Mouse (Mus musculus): ENCODE results near the gene Olfr59. TPM values are rescaled to one million over a fixed set of nuclear protein-coding genes. Genes with fewer than 3 reads are reported as not detected.

Gene Olfr59
- polyA plus RNA-seq (2015; fragmentation: Illumina TruSeq; extraction: RNeasy Lipid Tissue Mini Kit (QIAGEN cat#74804); ENCODE audit: insufficient read depth, low replicate concordance), result not detected

DNA sequence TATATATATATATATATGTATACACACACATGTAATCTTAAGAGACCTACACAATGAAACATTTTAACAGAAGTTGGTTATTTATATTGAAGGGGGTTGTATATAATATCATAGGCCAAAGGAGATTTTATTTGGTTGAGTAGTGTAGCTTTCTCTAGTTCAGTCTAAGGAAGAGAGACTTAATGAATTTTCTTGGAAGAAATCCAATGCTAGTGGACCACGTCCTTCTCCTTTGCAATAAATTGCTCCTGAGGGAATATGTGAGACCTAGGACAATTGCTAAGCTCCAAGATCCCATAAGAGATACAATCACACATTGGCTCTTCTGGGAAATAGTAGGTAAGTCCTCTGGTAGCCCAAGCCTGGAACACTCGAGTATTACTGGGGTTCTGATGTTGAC lies at the start of gene Olfr59:
Gene Olfr59, plus strand, starts transcription at position 301 of the 400 bp plus-strand sequence.

DNA sequence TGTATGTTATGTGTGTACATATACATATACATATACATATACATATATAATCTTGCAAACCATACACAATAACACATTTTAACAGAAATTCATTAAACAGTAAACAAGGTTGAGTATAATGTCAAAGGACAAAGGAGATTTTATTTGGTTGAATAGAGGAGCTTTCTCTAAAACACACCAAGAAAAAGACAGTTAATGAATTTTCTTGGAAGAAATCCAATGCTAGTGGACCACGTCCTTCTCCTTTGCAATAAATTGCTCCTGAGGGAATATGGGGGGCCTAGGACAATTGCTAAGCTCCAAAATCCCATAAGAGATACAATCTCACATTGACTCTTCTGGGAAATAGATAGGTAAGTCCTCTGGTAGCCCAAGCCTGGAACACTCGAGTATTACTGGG lies 24.0 kb upstream of the Olfr59 start, which contains the start of gene Olfr406:
Gene Olfr406, plus strand, starts transcription at position 301 of the 400 bp plus-strand sequence.

DNA sequence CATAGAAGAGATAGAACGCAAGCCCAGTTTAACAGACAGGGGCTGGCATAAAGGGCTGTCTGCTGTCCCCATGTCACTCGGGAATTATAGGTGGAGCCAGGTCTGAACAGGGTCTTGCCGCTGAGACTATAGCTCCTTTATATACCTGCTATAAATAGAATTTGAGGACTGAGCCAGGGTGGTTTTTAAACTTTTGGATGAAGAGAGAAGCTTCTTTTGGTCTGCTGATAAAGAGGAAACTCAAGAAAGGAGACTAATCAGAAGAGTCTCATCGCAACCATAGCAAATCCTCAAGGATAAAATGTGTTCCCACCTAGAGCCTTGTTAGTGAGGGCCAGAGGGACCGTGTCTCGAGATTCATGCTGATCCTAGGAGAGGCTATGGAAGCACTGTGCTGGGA lies 54.4 kb downstream of the Olfr59 start, which contains the start of gene Olfr410:
Gene Olfr410, minus strand, starts transcription at position 101 of the 400 bp plus-strand sequence.

Other genes starting within 250 kb of the Olfr59 start
- gene Olfr139, start 227.2 kb upstream of the Olfr59 start, polyA plus RNA-seq (2015; fragmentation: Illumina TruSeq; extraction: RNeasy Lipid Tissue Mini Kit (QIAGEN cat#74804); ENCODE audit: insufficient read depth, low replicate concordance), result not detected
- gene Olfr399, start 227.1 kb upstream of the Olfr59 start, polyA plus RNA-seq (2015; fragmentation: Illumina TruSeq; extraction: RNeasy Lipid Tissue Mini Kit (QIAGEN cat#74804); ENCODE audit: insufficient read depth, low replicate concordance), result not detected
- not detected for gene Zfp616, start 213.8 kb upstream of the Olfr59 start, polyA plus RNA-seq (2015; fragmentation: Illumina TruSeq; extraction: RNeasy Lipid Tissue Mini Kit (QIAGEN cat#74804); ENCODE audit: insufficient read depth, low replicate concordance)
- gene Olfr401, start 170.0 kb upstream of the Olfr59 start, polyA plus RNA-seq (2015; fragmentation: Illumina TruSeq; extraction: RNeasy Lipid Tissue Mini Kit (QIAGEN cat#74804); ENCODE audit: insufficient read depth, low replicate concordance), result not detected
- gene Olfr402, start 130.2 kb upstream of the Olfr59 start, polyA plus RNA-seq (2015; fragmentation: Illumina TruSeq; extraction: RNeasy Lipid Tissue Mini Kit (QIAGEN cat#74804); ENCODE audit: insufficient read depth, low replicate concordance), result not detected
- not detected for gene Olfr403, start 97.5 kb upstream of the Olfr59 start, polyA plus RNA-seq (2015; fragmentation: Illumina TruSeq; extraction: RNeasy Lipid Tissue Mini Kit (QIAGEN cat#74804); ENCODE audit: insufficient read depth, low replicate concordance)
- not detected for gene Olfr43, start 72.4 kb upstream of the Olfr59 start, polyA plus RNA-seq (2015; fragmentation: Illumina TruSeq; extraction: RNeasy Lipid Tissue Mini Kit (QIAGEN cat#74804); ENCODE audit: insufficient read depth, low replicate concordance)
- gene Olfr406, start 23.9 kb upstream of the Olfr59 start, polyA plus RNA-seq (2015; fragmentation: Illumina TruSeq; extraction: RNeasy Lipid Tissue Mini Kit (QIAGEN cat#74804); ENCODE audit: insufficient read depth, low replicate concordance), result not detected
- not detected for gene Olfr410, start 54.3 kb downstream of the Olfr59 start, polyA plus RNA-seq (2015; fragmentation: Illumina TruSeq; extraction: RNeasy Lipid Tissue Mini Kit (QIAGEN cat#74804); ENCODE audit: insufficient read depth, low replicate concordance)
- gene Olfr411, start 68.9 kb downstream of the Olfr59 start, polyA plus RNA-seq (2015; fragmentation: Illumina TruSeq; extraction: RNeasy Lipid Tissue Mini Kit (QIAGEN cat#74804); ENCODE audit: insufficient read depth, low replicate concordance), result not detected
- not detected for gene Olfr412, start 78.3 kb downstream of the Olfr59 start, polyA plus RNA-seq (2015; fragmentation: Illumina TruSeq; extraction: RNeasy Lipid Tissue Mini Kit (QIAGEN cat#74804); ENCODE audit: insufficient read depth, low replicate concordance)